Mouse (Mus musculus): ENCODE data around the gene Slc6a5.

GRCm38 (mm10) chr7:50005268-50005667, 95.3 kb downstream of the Slc6a5 start:
- TF ChIP-seq CTCF (IDR thresholded peaks at IDR 0.05) = no peak
- TF ChIP-seq EP300 (IDR thresholded peaks at IDR 0.05; ENCODE audit: insufficient read depth, low read depth, low read length) = no peak
- TF ChIP-seq POLR2A (IDR thresholded peaks at IDR 0.05; ENCODE audit: insufficient read depth, low read depth, low read length) = no peak
